Mouse (Mus musculus) forebrain, embryonic 13.5 days (tissue): Measurements from ENCODE around the gene Basp1. TPM values are rescaled to one million over a fixed set of nuclear protein-coding genes. Genes with fewer than 3 reads are reported as not detected.

ENCODE experiments used
- ATAC-seq: fragments of 200-750 bp; cut with Nextera tagmentation; 2 replicates; pipeline ENCODE4 v1.8.0; 2017
- H3K27ac ChIP-seq: fragments of 300-500 bp; sonication (generic); 2 replicates; pipeline ENCODE4 v1.5.1; 2015; ENCODE audit warnings: inconsistent platforms, mild to moderate bottlenecking, moderate library complexity
- H3K27me3 ChIP-seq: fragments of 300-500 bp; sonication (generic); 2 replicates; pipeline ENCODE4 v1.6.1; 2015; ENCODE audit warnings: mild to moderate bottlenecking, inconsistent platforms
- H3K36me3 ChIP-seq: fragments of 300-500 bp; sonication (generic); 2 replicates; pipeline ENCODE4 v1.6.1; 2015; ENCODE audit warnings: mild to moderate bottlenecking, inconsistent platforms; ENCODE audit not compliant: poor library complexity, severe bottlenecking
- H3K4me1 ChIP-seq: fragments of 300-500 bp; sonication (generic); 2 replicates; pipeline ENCODE4 v1.6.1; 2015; ENCODE audit warnings: inconsistent platforms
- H3K4me2 ChIP-seq: fragments of 300-500 bp; sonication (generic); 2 replicates; pipeline ENCODE4 v1.6.1; 2015; ENCODE audit warnings: inconsistent platforms, mild to moderate bottlenecking, moderate library complexity
- H3K4me3 ChIP-seq: fragments of 300-500 bp; sonication (generic); 2 replicates; pipeline ENCODE4 v1.5.1; 2015; ENCODE audit warnings: mild to moderate bottlenecking, inconsistent platforms
- H3K9ac ChIP-seq: fragments of 300-500 bp; sonication (generic); 2 replicates; pipeline ENCODE4 v1.6.1; 2015; ENCODE audit warnings: mild to moderate bottlenecking, inconsistent platforms
- H3K9me3 ChIP-seq: fragments of 300-500 bp; sonication (generic); replicated peaks from 2 replicates; pipeline ENCODE4 v1.6.1; 2016; ENCODE audit warnings: inconsistent platforms
- WGBS: fragments of 180-500 bp; shearing (Covaris S2); methylation state at CpG from one replicate; pipeline ENCODE4 v1.1.7; 2015; 5-methylcytosine and 5-hydroxymethylcytosine counted together
- polyA plus RNA-seq: library from polyadenylated mRNA; unstranded; fragments of >200 nt; fragmentation: Nextera tagmentation; extraction: Ambion mirVana; gene quantifications from 2 replicates; pipeline ENCODE4 v1.2.1, GENCODE M21; 2015

The Basp1 gene
- polyA plus RNA-seq, 1 experiment from 2014 or later = 164 TPM

DNA sequence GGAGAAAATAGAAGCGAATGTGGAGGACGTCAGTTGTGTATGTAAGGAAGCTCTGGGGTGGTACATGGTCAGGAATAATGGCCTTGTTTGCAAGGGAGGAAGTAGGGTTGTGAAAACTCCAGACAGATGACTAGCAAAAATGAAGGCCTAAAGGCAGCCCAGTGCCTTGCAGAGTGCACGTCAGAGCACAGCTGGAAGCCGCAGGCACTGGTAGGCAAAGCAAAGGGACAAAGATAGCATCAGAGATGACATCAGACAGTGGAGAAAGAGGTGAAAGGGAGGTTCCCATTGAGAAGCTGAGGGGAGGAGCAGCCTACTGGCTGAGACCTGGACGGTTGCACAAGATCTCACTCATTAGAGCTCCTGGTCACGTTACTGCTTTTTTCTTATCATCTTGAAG is 58.8 kb downstream of the Basp1 start:
- H3K9me3 ChIP-seq = no peaks in the 10 kb centered on the region
- H3K27ac ChIP-seq = no peak overlapping the region
- no peaks in the 10 kb centered on the region for H3K36me3 ChIP-seq
- no peaks in the 10 kb centered on the region for H3K27me3 ChIP-seq
- ATAC-seq = no peak
- H3K4me2 ChIP-seq = no peak overlapping the region
- H3K4me1 ChIP-seq = peaks cover 12% of the 10 kb centered on the region
- 84% methylated on average over 6 of the region's 6 CpGs for WGBS
- no peak overlapping the region for H3K9ac ChIP-seq
- H3K4me3 ChIP-seq = no peak overlapping the region

DNA sequence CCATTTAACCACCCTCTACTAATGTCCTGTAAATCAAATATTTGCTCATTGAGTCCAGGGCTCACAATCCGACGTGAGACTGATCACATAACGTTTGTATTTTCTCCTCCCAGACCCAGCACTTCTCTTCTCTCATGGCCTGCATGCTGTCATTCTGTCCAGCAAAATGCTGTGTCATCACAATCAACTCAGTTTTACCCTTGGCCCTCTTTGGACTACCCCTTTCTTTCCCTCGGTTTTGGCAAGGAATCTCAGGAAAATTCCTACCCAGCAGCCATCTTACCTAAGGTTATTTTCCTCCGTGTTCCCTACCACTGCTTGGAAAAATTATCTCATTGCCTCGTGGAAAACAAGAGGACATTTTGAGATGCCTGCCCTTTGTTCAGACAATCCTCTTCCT is 60.1 kb downstream of the Basp1 start:
- no peaks in the 10 kb centered on the region for H3K27me3 ChIP-seq
- H3K9ac ChIP-seq = no peak overlapping the region
- WGBS = 84% methylated on average over 6 of the region's 6 CpGs
- no peaks in the 10 kb centered on the region for H3K36me3 ChIP-seq
- H3K27ac ChIP-seq = no peak overlapping the region
- no peak for ATAC-seq
- no peak overlapping the region for H3K4me2 ChIP-seq
- H3K9me3 ChIP-seq = no peaks in the 10 kb centered on the region
- H3K4me3 ChIP-seq = no peak overlapping the region
- H3K4me1 ChIP-seq = peaks cover 5% of the 10 kb centered on the region; the same call in 1 of the 2 replicates

DNA sequence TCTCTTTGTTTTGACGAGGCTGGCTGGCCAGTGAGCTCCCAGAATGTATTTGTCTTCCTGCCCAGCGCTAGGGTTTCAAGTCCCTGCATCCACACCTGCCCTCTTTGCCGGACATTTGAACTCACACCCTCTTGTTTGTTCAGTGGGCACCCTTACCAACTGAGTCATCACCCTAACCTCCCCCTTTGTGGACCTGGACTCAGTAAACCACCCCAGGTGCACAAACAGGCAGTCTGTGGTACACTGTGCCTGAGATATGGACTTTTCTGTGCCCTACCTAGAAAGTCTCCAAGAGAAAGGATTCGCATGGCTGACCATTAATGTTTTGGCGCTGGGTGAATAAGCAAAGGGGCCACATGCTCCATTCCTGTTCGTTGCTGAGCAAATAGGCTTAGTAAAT is 70.3 kb downstream of the Basp1 start:
- Histone ChIP-seq H3K36me3 (no peaks in the 10 kb centered on the region), H3K27ac (no peak overlapping the region), H3K4me3 (no peak overlapping the region), H3K4me2 (no peak overlapping the region), H3K9ac (no peak overlapping the region), H3K9me3 (no peaks in the 10 kb centered on the region), H3K27me3 (no peaks in the 10 kb centered on the region), H3K4me1 (no peaks in the 10 kb centered on the region)
- WGBS = 65% methylated on average over 6 of the region's 6 CpGs
- ATAC-seq = no peak

DNA sequence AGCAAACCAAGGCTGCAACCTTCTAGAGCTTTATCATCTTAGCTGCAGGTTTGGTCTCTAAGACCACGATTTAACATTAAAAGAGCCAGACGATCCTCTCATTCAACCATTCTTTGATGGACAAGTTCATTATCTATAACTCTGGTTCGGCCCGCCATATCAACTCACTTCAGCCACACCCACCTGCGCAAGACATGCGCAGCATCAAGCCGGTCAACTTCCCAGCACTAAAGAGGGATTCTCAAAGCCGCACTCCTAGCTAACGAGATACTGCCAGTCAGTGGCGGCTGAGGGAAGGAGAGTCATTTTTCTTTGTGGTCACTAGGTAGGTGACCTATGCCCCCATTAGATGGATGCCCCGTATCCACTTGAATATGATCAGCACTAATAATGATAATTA is 78.3 kb downstream of the Basp1 start:
- 82% methylated on average over 11 of the region's 11 CpGs for WGBS
- no peak for ATAC-seq
- Histone ChIP-seq H3K4me2 (no peak overlapping the region), H3K36me3 (no peaks in the 10 kb centered on the region), H3K9me3 (no peaks in the 10 kb centered on the region), H3K4me3 (no peak overlapping the region), H3K9ac (no peak overlapping the region), H3K27me3 (no peaks in the 10 kb centered on the region), H3K27ac (no peak overlapping the region), H3K4me1 (peaks cover 8% of the 10 kb centered on the region)

GRCm38 (mm10) chr15:25331877-25332445 is 81.6 kb downstream of the Basp1 start:
- H3K9ac ChIP-seq = no peak overlapping the region
- H3K4me2 ChIP-seq = no peak overlapping the region
- peaks cover 8% of the 10 kb centered on the region for H3K4me1 ChIP-seq
- no peak overlapping the region for H3K4me3 ChIP-seq
- no peaks in the 10 kb centered on the region for H3K9me3 ChIP-seq
- no peak for ATAC-seq
- H3K36me3 ChIP-seq = no peaks in the 10 kb centered on the region
- no peaks in the 10 kb centered on the region for H3K27me3 ChIP-seq
- 52% methylated on average over 16 of the region's 16 CpGs for WGBS
- H3K27ac ChIP-seq = no peak overlapping the region

GRCm38 (mm10) chr15:25330946-25331345 is 82.6 kb downstream of the Basp1 start:
- Histone ChIP-seq H3K4me3 (no peak overlapping the region), H3K4me1 (peaks cover 8% of the 10 kb centered on the region), H3K27ac (no peak overlapping the region), H3K27me3 (no peaks in the 10 kb centered on the region), H3K9ac (no peak overlapping the region), H3K36me3 (no peaks in the 10 kb centered on the region), H3K4me2 (no peak overlapping the region), H3K9me3 (no peaks in the 10 kb centered on the region)
- no peak for ATAC-seq
- 61% methylated on average over 4 of the region's 4 CpGs for WGBS

DNA sequence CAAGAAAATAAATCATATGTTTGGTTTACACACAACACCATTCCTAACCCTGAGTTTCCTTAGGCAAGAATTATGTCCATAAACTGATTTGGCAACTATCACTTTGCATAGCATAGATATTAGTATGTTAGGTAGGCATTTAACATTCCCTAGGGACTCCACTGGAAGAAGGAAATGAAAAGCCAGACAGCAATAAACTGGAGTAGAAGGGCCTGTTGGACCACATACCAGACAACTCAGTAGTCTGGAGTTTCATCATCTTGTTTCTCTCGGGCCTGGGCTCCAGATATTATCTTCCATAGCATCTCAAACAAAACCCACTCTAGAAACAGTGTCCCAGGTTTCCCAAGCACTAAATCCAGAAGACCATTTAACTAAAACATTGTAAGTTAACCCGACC is 91.0 kb downstream of the Basp1 start:
- no peaks in the 10 kb centered on the region for H3K9me3 ChIP-seq
- no peak overlapping the region for H3K27ac ChIP-seq
- H3K4me1 ChIP-seq = no peaks in the 10 kb centered on the region
- no peak overlapping the region for H3K4me3 ChIP-seq
- H3K9ac ChIP-seq = no peak overlapping the region
- no peaks in the 10 kb centered on the region for H3K36me3 ChIP-seq
- H3K27me3 ChIP-seq = no peaks in the 10 kb centered on the region
- 84% methylated on average over 2 of the region's 2 CpGs for WGBS
- no peak overlapping the region for H3K4me2 ChIP-seq
- ATAC-seq = no peak

GRCm38 (mm10) chr15:25322111-25322510 is 91.5 kb downstream of the Basp1 start:
- no peak overlapping the region for H3K9ac ChIP-seq
- no peaks in the 10 kb centered on the region for H3K4me1 ChIP-seq
- H3K4me2 ChIP-seq = no peak overlapping the region
- ATAC-seq = no peak
- no peaks in the 10 kb centered on the region for H3K36me3 ChIP-seq
- no peaks in the 10 kb centered on the region for H3K9me3 ChIP-seq
- no peak overlapping the region for H3K27ac ChIP-seq
- WGBS = 94% methylated on average over 3 of the region's 3 CpGs
- no peak overlapping the region for H3K4me3 ChIP-seq
- no peaks in the 10 kb centered on the region for H3K27me3 ChIP-seq

DNA sequence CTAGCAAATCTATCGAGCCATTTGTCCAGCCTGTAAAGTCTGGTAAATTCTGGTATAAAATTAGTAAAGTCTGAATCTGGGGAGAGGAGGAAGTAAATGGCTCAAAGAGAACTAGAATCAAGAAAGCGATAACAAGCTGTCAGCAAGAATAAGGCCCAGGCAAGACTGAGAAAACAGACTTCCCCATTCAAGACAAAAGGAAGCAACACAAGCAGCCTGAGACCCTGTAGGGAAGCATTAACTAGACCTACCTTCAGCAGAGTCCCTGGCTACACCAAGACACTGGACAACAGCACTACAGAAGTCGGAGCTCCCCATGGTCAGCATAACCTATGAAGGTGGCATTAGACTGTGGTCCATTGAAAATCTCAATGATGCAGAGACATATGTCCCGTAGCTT is 91.9 kb downstream of the Basp1 start:
- Histone ChIP-seq H3K27ac (no peak overlapping the region), H3K4me1 (no peaks in the 10 kb centered on the region), H3K27me3 (no peaks in the 10 kb centered on the region), H3K4me3 (no peak overlapping the region), H3K36me3 (no peaks in the 10 kb centered on the region), H3K4me2 (no peak overlapping the region), H3K9me3 (no peaks in the 10 kb centered on the region), H3K9ac (no peak overlapping the region)
- WGBS = 91% methylated on average over 4 of the region's 4 CpGs
- no peak for ATAC-seq

DNA sequence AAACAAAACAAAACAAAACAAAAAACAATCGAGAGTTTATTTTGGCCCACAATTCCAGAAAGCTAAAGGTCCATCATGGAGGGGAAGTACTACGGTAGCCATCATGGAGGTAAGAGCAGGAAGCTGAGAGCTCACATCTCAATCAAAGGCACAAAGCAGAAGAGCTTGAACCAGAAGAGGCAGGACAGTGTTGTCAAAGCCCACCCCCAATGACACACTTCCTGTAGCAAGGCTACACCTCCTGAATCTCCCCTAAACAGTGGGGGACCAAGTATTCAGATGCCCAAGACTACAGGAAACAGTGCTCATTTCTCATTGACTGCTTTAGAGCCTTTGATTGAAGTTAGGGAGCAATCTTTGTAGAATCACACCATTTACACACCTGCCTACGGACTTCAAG is 99.1 kb downstream of the Basp1 start:
- WGBS = 97% methylated on average over 3 of the region's 3 CpGs
- Histone ChIP-seq H3K27me3 (no peaks in the 10 kb centered on the region), H3K27ac (no peak overlapping the region), H3K9me3 (no peaks in the 10 kb centered on the region), H3K4me3 (no peak overlapping the region), H3K4me2 (no peak overlapping the region), H3K36me3 (no peaks in the 10 kb centered on the region), H3K9ac (no peak overlapping the region), H3K4me1 (no peaks in the 10 kb centered on the region)
- no peak for ATAC-seq

Other genes with a start within 250 kb of the Basp1 start
- gene Myo10, start 208.8 kb upstream of the Basp1 start, polyA plus RNA-seq = 54.1 and 61.4 TPM in 2 replicates